Mouse (Mus musculus) midbrain, postnatal 0 days (tissue): ENCODE data around the gene Slc45a1. TPM values are rescaled to one million over a fixed set of nuclear protein-coding genes. Genes with fewer than 3 reads are reported as not detected.

Source experiments
- ATAC-seq: fragments of 200-750 bp; cut with Nextera tagmentation; 2 replicates; pipeline ENCODE4 v1.8.0; 2017; ENCODE audit warnings: moderate number of reproducible peaks, mild to moderate bottlenecking, moderate TSS enrichment, moderate library complexity; ENCODE audit not compliant: low FRiP score
- DNase-seq: peaks from one replicate; pipeline ENCODE4 v3.0.0-alpha.2; 2015; ENCODE audit warnings: low spot score
- H3K27ac ChIP-seq: fragments of 300-500 bp; sonication (generic); 2 replicates; pipeline ENCODE4 v1.5.1; 2014; ENCODE audit warnings: low read depth, mild to moderate bottlenecking, low read length, mixed read lengths
- H3K27me3 ChIP-seq: fragments of 300-500 bp; sonication (generic); 2 replicates; pipeline ENCODE4 v1.6.1; 2014; ENCODE audit warnings: low read length, control low read depth, mixed read lengths; ENCODE audit not compliant: insufficient read depth
- H3K36me3 ChIP-seq: fragments of 300-500 bp; sonication (generic); 2 replicates; pipeline ENCODE4 v1.6.1; 2014; ENCODE audit warnings: low read length, control low read depth, mixed read lengths; ENCODE audit not compliant: insufficient read depth
- H3K4me1 ChIP-seq: fragments of 300-500 bp; sonication (generic); 2 replicates; pipeline ENCODE4 v1.6.1; 2014; ENCODE audit warnings: mild to moderate bottlenecking, control low read depth, antibody characterized with exemption, low read length, mixed read lengths; ENCODE audit not compliant: insufficient read depth
- H3K4me2 ChIP-seq: fragments of 300-500 bp; sonication (generic); 2 replicates; pipeline ENCODE4 v1.6.1; 2014; ENCODE audit warnings: low read depth, mild to moderate bottlenecking, low read length, mixed read lengths; ENCODE audit not compliant: poor library complexity, severe bottlenecking
- H3K4me3 ChIP-seq: fragments of 300-500 bp; sonication (generic); 2 replicates; pipeline ENCODE4 v1.5.1; 2014; ENCODE audit warnings: low read depth, mild to moderate bottlenecking, low read length, moderate library complexity
- H3K9ac ChIP-seq: fragments of 300-500 bp; sonication (generic); replicated peaks from 2 replicates; pipeline ENCODE4 v1.6.1; 2014; ENCODE audit warnings: mild to moderate bottlenecking, low read length, moderate library complexity, mixed read lengths; ENCODE audit not compliant: poor library complexity, severe bottlenecking
- H3K9me3 ChIP-seq: fragments of 300-500 bp; sonication (generic); 2 replicates; pipeline ENCODE4 v1.6.1; 2016; ENCODE audit warnings: low read length, control low read depth
- CTCF ChIP-seq: IDR thresholded peaks from 2 replicates; pipeline ENCODE4 v1.5.1; 2016; ENCODE audit warnings: antibody characterized with exemption, mild to moderate bottlenecking
- WGBS: fragments of 180-500 bp; shearing (Covaris S2); extraction: QIAGEN DNeasy Blood & Tissue Kit; methylation state at CpG from one replicate; pipeline ENCODE4 v1.1.7; 2014; 5-methylcytosine and 5-hydroxymethylcytosine counted together
- polyA plus RNA-seq: library from polyadenylated mRNA; unstranded; fragments of >200 nt; fragmentation: Nextera tagmentation; extraction: Ambion mirVana; gene quantifications from 2 replicates; pipeline ENCODE4 v1.2.1, GENCODE M21; 2015
- total RNA-seq: library from RNA; depleted of rRNA; stranded (reverse); fragments of >200 nt; gene quantifications from 2 replicates; pipeline ENCODE4 v1.2.3, GENCODE M21; 2014; rRNA removed

The Slc45a1 gene
- total RNA-seq: 49.1 and 51.1 TPM in 2 replicates
- polyA plus RNA-seq: 54.8 and 58.4 TPM in 2 replicates

GRCm38 (mm10) chr4:150651390-150652277, at the start of gene Slc45a1:
Slc45a1 (minus strand) TSS chr4:150652174.
- Histone ChIP-seq H3K27ac (peak within 1 kb of the TSS; percentile 69), H3K4me3 (peak within 1 kb of the TSS; percentile 78), H3K4me1 (no peaks in the 10 kb centered on the region), H3K9ac (peak within 1 kb of the TSS; percentile 73), H3K4me2 (peak within 1 kb of the TSS; percentile 47), H3K36me3 (0 out of 2 replicates have a peak, but pooled peaks cover 4% of the 10 kb centered on the region), H3K27me3 (no peaks in the 10 kb centered on the region), H3K9me3 (no peaks in the 10 kb centered on the region)
- 4% methylated on average over 41 of the region's 41 CpGs for WGBS
- peak; percentile 53 for TF ChIP-seq CTCF
- DNase-seq (peak; percentile 68), ATAC-seq (peak; percentile 67)

DNA sequence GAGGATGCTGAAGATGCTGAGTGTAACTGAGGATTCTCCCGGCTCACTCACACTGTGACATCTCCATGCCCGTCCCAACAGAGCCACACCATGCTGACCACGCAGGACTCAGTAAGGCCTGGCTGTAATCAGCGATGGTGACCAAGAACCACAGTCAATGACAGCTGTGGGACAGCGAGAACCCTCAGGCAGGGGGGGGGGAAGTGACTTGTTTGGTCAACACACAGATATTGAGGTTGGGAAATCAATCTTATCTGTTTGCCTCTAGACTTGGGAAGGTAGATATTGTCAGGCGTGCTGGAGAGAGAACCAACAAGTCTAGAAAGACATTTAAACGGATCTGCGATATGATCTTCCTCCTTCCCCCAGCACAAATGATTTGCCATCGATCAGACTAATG, 48.9 kb upstream of the Slc45a1 start:
- H3K27me3 ChIP-seq: no peaks in the 10 kb centered on the region
- H3K4me3 ChIP-seq: no peak overlapping the region
- TF ChIP-seq CTCF: no peak
- WGBS: 94% methylated on average over 9 of the region's 9 CpGs
- no peaks in the 10 kb centered on the region for H3K4me1 ChIP-seq
- DNase-seq (no peak), ATAC-seq (no peak)
- H3K4me2 ChIP-seq: no peak overlapping the region
- H3K9ac ChIP-seq: no peak overlapping the region
- no peaks in the 10 kb centered on the region for H3K9me3 ChIP-seq
- H3K36me3 ChIP-seq: no peaks in the 10 kb centered on the region
- no peak overlapping the region for H3K27ac ChIP-seq

DNA sequence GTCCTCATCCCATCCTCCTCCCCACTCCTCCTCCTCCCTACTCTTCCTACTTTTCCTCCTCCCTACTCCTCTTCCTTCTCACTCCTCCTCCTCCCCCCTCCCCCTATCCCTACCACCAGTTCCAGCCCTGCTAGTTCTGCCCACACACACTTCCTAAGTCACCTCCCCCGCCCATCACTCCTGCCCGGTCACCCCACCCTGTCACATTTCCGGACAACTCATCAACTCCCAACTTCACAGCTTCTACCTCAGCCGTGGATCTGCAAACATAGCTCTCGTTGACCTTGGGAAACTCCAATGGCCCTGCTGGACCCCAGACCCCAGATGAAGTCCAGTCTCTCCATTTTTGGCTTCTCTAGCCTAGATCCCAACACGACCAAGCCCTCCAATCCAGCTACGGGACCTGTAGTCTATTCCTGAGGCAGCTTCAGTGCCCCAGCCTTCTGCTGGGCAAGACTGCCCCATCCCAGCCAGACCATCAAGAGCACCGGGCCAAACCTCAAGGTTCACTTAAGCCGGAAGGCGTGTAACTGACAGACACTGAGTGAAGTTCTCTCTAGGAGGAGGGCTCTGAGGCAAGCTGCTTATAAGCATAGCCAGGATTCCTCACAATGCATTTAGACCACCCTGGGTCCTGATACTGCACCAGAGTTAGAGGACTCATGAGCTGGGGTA, 42.6 kb upstream of the Slc45a1 start:
- TF ChIP-seq CTCF: no peak
- Histone ChIP-seq H3K4me3 (no peak overlapping the region), H3K9me3 (no peaks in the 10 kb centered on the region), H3K27ac (no peak overlapping the region), H3K36me3 (no peaks in the 10 kb centered on the region), H3K4me1 (no peaks in the 10 kb centered on the region), H3K4me2 (no peak overlapping the region), H3K27me3 (no peaks in the 10 kb centered on the region), H3K9ac (no peak overlapping the region)
- DNase-seq (no peak), ATAC-seq (no peak)
- 88% methylated on average over 10 of the region's 10 CpGs for WGBS

DNA sequence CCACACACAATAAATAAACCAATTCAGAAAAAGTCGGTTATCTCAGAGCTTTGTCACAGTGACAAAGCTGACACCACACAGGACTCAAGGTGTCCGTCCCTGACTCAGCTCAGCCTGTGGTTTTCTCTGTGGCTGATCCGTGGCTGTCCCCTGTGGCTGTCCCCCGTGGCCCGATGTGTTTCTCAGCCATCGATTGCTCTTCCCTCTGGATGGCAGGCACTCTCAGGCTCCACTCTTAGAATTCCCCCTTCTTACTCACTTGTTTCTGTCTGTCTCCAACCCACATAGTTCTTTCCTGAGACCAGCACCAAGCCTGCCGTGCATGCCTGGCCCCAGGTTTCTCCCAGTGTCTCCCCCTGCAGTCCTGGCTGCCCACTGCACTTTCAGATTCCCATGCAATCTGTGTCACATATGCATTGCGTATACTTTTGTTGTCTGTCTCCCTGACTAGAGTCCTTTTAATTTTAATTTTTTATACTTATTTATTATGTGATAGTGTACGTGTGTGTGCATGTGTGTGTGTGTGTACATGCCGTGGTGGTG, 41.0 kb upstream of the Slc45a1 start:
- ATAC-seq (no peak), DNase-seq (no peak)
- Histone ChIP-seq H3K9me3 (no peaks in the 10 kb centered on the region), H3K36me3 (no peaks in the 10 kb centered on the region), H3K27ac (no peak overlapping the region), H3K4me2 (no peak overlapping the region), H3K4me1 (no peaks in the 10 kb centered on the region), H3K9ac (no peak overlapping the region), H3K4me3 (no peak overlapping the region), H3K27me3 (no peaks in the 10 kb centered on the region)
- TF ChIP-seq CTCF: peak; percentile 24
- 71% methylated on average over 10 of the region's 10 CpGs for WGBS

- Histone ChIP-seq H3K4me3 (no peak overlapping the region), H3K9ac (no peak overlapping the region), H3K9me3 (no peaks in the 10 kb centered on the region), H3K36me3 (no peaks in the 10 kb centered on the region), H3K27ac (no peak overlapping the region), H3K27me3 (no peaks in the 10 kb centered on the region), H3K4me2 (no peak overlapping the region), H3K4me1 (no peaks in the 10 kb centered on the region)
- ATAC-seq (no peak), DNase-seq (peak; percentile 24)
- 79% methylated on average over 3 of the region's 3 CpGs for WGBS
- TF ChIP-seq CTCF: peak; percentile 51
Observed at GRCm38 (mm10) chr4:150690759-150691158, 38.8 kb upstream of the Slc45a1 start.

GRCm38 (mm10) chr4:150689553-150689952, 37.6 kb upstream of the Slc45a1 start:
- H3K27me3 ChIP-seq: no peaks in the 10 kb centered on the region
- no peaks in the 10 kb centered on the region for H3K4me1 ChIP-seq
- H3K36me3 ChIP-seq: no peaks in the 10 kb centered on the region
- TF ChIP-seq CTCF: no peak
- H3K4me3 ChIP-seq: no peak overlapping the region
- H3K4me2 ChIP-seq: no peak overlapping the region
- H3K9ac ChIP-seq: no peak overlapping the region
- H3K9me3 ChIP-seq: no peaks in the 10 kb centered on the region
- no peak for ATAC-seq
- 91% methylated on average over 10 of the region's 10 CpGs for WGBS
- H3K27ac ChIP-seq: no peak overlapping the region
- DNase-seq: no peak
